Mouse (Mus musculus): Measurements from ENCODE around the gene Car5b. TPM values are rescaled to one million over a fixed set of nuclear protein-coding genes. Genes with fewer than 3 reads are reported as not detected.

Gene Car5b
- polyA plus RNA-seq, 1 experiment from 2014 or later, result 1.1 TPM

DNA sequence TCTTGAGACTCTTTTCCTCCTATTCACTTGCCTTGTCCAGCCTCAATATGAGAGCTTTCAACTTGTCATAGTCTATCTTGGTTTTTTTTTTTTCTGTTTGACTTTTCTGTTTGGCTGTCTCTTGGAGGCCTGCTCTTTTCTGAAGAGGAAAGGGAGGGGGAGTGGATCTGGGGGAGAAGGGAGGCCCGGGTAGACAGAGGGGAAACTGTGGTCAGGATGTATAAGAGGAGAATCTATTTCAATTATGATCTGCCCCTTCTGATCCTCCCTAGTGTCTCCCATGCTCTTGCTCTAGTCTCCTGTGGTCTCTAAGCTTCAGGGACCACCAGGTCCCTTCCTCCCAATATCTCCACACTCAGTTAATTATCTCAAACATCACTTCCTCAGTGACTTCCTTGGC, 76.2 kb downstream of the Car5b start:
- Histone ChIP-seq H3K4me3 (ENCODE audit: low read depth, low read length) (no peak overlapping the region), H3K4me1 (ENCODE audit: insufficient read depth, low read depth, low read length) (no peaks in the 10 kb centered on the region), H3K4me2 (replicated peaks; ENCODE audit: low read depth, low read length) (no peak overlapping the region), H3K36me3 (ENCODE audit: insufficient read depth, low read length) (no peaks in the 10 kb centered on the region), H3K9ac (replicated peaks; ENCODE audit: low read depth) (no peak overlapping the region), H3K27ac (ENCODE audit: low read length) (no peak overlapping the region), H3K27me3 (replicated peaks; ENCODE audit: insufficient read depth, low read length) (no peaks in the 10 kb centered on the region), H3K9me3 (ENCODE audit: low read length) (no peaks in the 10 kb centered on the region)
- DNase-seq (ENCODE audit: low spot score) (no peak), ATAC-seq (no peak)
- no peak for TF ChIP-seq CTCF (IDR thresholded peaks at IDR 0.05)
- no CpG with 5 or more reads among the region's 1 CpGs for WGBS

DNA sequence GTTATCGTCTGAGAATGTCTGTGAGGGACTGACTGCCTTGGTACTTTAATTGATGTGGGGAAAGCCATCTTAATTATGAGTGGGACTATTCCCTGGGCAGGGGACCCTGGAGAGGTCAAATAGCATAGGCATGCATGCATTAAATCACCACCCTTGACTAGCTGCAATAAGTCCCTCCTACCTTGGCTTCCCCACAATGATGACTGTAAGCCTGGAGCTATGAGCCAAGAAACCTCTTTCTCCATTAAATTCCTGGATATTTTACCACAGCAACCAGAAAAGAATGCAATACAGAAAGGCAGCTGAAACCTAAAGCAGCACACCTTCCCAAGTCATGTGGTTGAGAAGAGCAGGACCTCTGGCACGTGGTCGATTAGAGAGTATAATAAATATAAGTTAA, 83.4 kb downstream of the Car5b start:
- TF ChIP-seq EP300 (IDR thresholded peaks at IDR 0.05), result no peak
- TF ChIP-seq CTCF (IDR thresholded peaks at IDR 0.05), result no peak
- H3K4me3 ChIP-seq (ENCODE audit: low read depth, low read length), result no peak overlapping the region
- H3K4me1 ChIP-seq (ENCODE audit: insufficient read depth, low read depth, low read length), result no peaks in the 10 kb centered on the region
- no peak for ATAC-seq
- H3K36me3 ChIP-seq (ENCODE audit: insufficient read depth, low read length), result no peaks in the 10 kb centered on the region
- DNase-seq (ENCODE audit: low spot score), result peak; percentile 5
- WGBS, result 89% methylated on average over 3 of the region's 3 CpGs
- H3K27ac ChIP-seq (ENCODE audit: low read length), result no peak overlapping the region
- no peaks in the 10 kb centered on the region for H3K9me3 ChIP-seq (ENCODE audit: low read length)
- H3K9ac ChIP-seq (replicated peaks; ENCODE audit: low read depth), result no peak overlapping the region
- no peaks in the 10 kb centered on the region for H3K27me3 ChIP-seq (replicated peaks; ENCODE audit: insufficient read depth, low read length)
- no peak overlapping the region for H3K4me2 ChIP-seq (replicated peaks; ENCODE audit: low read depth, low read length)

- H3K9me3 ChIP-seq (ENCODE audit: low read length), result no peaks in the 10 kb centered on the region
- WGBS, result 86% methylated on average over 6 of the region's 6 CpGs
- no peak overlapping the region for H3K4me3 ChIP-seq (ENCODE audit: low read depth, low read length)
- H3K27ac ChIP-seq (ENCODE audit: low read length), result no peak overlapping the region
- H3K4me1 ChIP-seq (ENCODE audit: insufficient read depth, low read depth, low read length), result no peaks in the 10 kb centered on the region
- no peaks in the 10 kb centered on the region for H3K36me3 ChIP-seq (ENCODE audit: insufficient read depth, low read length)
- H3K27me3 ChIP-seq (replicated peaks; ENCODE audit: insufficient read depth, low read length), result no peaks in the 10 kb centered on the region
- H3K4me2 ChIP-seq (replicated peaks; ENCODE audit: low read depth, low read length), result no peak overlapping the region
- no peak for TF ChIP-seq CTCF (IDR thresholded peaks at IDR 0.05)
- no peak for ATAC-seq
- no peak for DNase-seq (ENCODE audit: low spot score)
- no peak overlapping the region for H3K9ac ChIP-seq (replicated peaks; ENCODE audit: low read depth)
These were observed 89.2 kb downstream of the Car5b start for GRCm38 (mm10) chrX:163938587-163938986.

DNA sequence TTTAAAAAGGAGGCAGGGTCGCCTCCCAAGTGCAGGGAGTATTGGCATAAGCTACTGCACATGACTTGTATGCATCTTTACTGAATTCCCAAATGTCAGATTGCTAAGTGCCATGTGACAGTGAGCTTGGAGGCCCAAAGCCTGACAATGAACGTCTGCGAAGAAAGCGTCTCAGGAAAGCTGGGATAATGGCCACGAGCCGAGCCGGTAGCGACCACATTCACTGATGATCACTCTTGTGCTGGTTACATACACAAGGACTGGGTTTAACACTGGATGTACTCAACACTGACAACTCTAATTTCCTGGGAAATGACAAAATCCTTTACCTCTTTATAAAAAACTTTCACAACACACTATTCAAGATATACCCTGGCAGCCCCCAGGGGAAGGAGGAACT, 93.1 kb downstream of the Car5b start:
- H3K27ac ChIP-seq (ENCODE audit: low read length), result no peak overlapping the region
- H3K4me2 ChIP-seq (replicated peaks; ENCODE audit: low read depth, low read length), result no peak overlapping the region
- no peaks in the 10 kb centered on the region for H3K4me1 ChIP-seq (ENCODE audit: insufficient read depth, low read depth, low read length)
- no peaks in the 10 kb centered on the region for H3K36me3 ChIP-seq (ENCODE audit: insufficient read depth, low read length)
- H3K9me3 ChIP-seq (ENCODE audit: low read length), result no peaks in the 10 kb centered on the region
- ATAC-seq (no peak), DNase-seq (ENCODE audit: low spot score) (no peak)
- TF ChIP-seq CTCF (IDR thresholded peaks at IDR 0.05) (no peak), EP300 (IDR thresholded peaks at IDR 0.05) (no peak)
- no peak overlapping the region for H3K9ac ChIP-seq (replicated peaks; ENCODE audit: low read depth)
- 80% methylated on average over 8 of the region's 8 CpGs for WGBS
- H3K4me3 ChIP-seq (ENCODE audit: low read depth, low read length), result no peak overlapping the region
- H3K27me3 ChIP-seq (replicated peaks; ENCODE audit: insufficient read depth, low read length), result no peaks in the 10 kb centered on the region

GRCm38 (mm10) chrX:163929550-163929949, 98.2 kb downstream of the Car5b start:
- no peak overlapping the region for H3K4me3 ChIP-seq (ENCODE audit: low read depth, low read length)
- no peak for TF ChIP-seq EP300 (IDR thresholded peaks at IDR 0.05)
- no peak for TF ChIP-seq CTCF (IDR thresholded peaks at IDR 0.05)
- H3K4me2 ChIP-seq (replicated peaks; ENCODE audit: low read depth, low read length), result no peak overlapping the region
- H3K27me3 ChIP-seq (replicated peaks; ENCODE audit: insufficient read depth, low read length), result no peaks in the 10 kb centered on the region
- no peaks in the 10 kb centered on the region for H3K4me1 ChIP-seq (ENCODE audit: insufficient read depth, low read depth, low read length)
- H3K27ac ChIP-seq (ENCODE audit: low read length), result no peak overlapping the region
- ATAC-seq, result no peak
- no peaks in the 10 kb centered on the region for H3K9me3 ChIP-seq (ENCODE audit: low read length)
- no peak overlapping the region for H3K9ac ChIP-seq (replicated peaks; ENCODE audit: low read depth)
- H3K36me3 ChIP-seq (ENCODE audit: insufficient read depth, low read length), result no peaks in the 10 kb centered on the region
- no peak for DNase-seq (ENCODE audit: low spot score)

Other genes with a start within 250 kb of the Car5b start
- 24.4 and 35.4 TPM in 2 replicates for gene Ap1s2, start 119.0 kb downstream of the Car5b start, polyA plus RNA-seq (2015; fragmentation: Nextera tagmentation; extraction: Ambion mirVana)
- gene Zrsr2, start 69.3 kb downstream of the Car5b start, polyA plus RNA-seq (2015; fragmentation: Nextera tagmentation; extraction: Ambion mirVana), result 30.5 and 32.8 TPM in 2 replicates
- gene Siah1b, start 48.5 kb upstream of the Car5b start, polyA plus RNA-seq (2015; fragmentation: Nextera tagmentation; extraction: Ambion mirVana), result 7.9 and 9.6 TPM in 2 replicates
- not detected in 2 replicates for gene Cltrn, start 60.8 kb upstream of the Car5b start, polyA plus RNA-seq (2015; fragmentation: Nextera tagmentation; extraction: Ambion mirVana)
- gene Ace2, start 111.3 kb upstream of the Car5b start, polyA plus RNA-seq (2015; fragmentation: Nextera tagmentation; extraction: Ambion mirVana), result 7.6 and 11.9 TPM in 2 replicates
- gene Bmx, start 230.2 kb upstream of the Car5b start, polyA plus RNA-seq (2015; fragmentation: Nextera tagmentation; extraction: Ambion mirVana), result 2.5 and 2.7 TPM in 2 replicates
- 24.0 and 24.2 TPM in 2 replicates for gene Pir, start 241.4 kb upstream of the Car5b start, polyA plus RNA-seq (2015; fragmentation: Nextera tagmentation; extraction: Ambion mirVana)